Mouse (Mus musculus) forebrain, embryonic 15.5 days (tissue): ENCODE data around the gene Abca17. TPM values are rescaled to one million over a fixed set of nuclear protein-coding genes. Genes with fewer than 3 reads are reported as not detected.
A peak's percentile ranks its signal among the peaks of the same experiment; 100 is the strongest.

Experiments used
- ATAC-seq: fragments of 200-750 bp; cut with Nextera tagmentation; replicated peaks from 2 replicates; pipeline ENCODE4 v1.8.0; 2017; ENCODE audit warnings: mild to moderate bottlenecking, moderate TSS enrichment, moderate library complexity
- H3K27ac ChIP-seq: fragments of 300-500 bp; sonication (generic); replicated peaks from 2 replicates; pipeline ENCODE4 v1.5.1; 2015; ENCODE audit warnings: mild to moderate bottlenecking, inconsistent platforms
- H3K27me3 ChIP-seq: fragments of 300-500 bp; sonication (generic); 2 replicates; pipeline ENCODE4 v1.6.1; 2015; ENCODE audit warnings: inconsistent platforms
- H3K36me3 ChIP-seq: fragments of 300-500 bp; sonication (generic); 2 replicates; pipeline ENCODE4 v1.6.1; 2015; ENCODE audit warnings: mild to moderate bottlenecking, inconsistent platforms
- H3K4me1 ChIP-seq: fragments of 300-500 bp; sonication (generic); 2 replicates; pipeline ENCODE4 v1.6.1; 2015; ENCODE audit warnings: inconsistent platforms
- H3K4me2 ChIP-seq: fragments of 300-500 bp; sonication (generic); replicated peaks from 2 replicates; pipeline ENCODE4 v1.6.1; 2015; ENCODE audit warnings: mild to moderate bottlenecking, inconsistent platforms
- H3K4me3 ChIP-seq: fragments of 300-500 bp; sonication (generic); 2 replicates; pipeline ENCODE4 v1.5.1; 2015; ENCODE audit warnings: mild to moderate bottlenecking, inconsistent platforms
- H3K9ac ChIP-seq: fragments of 300-500 bp; sonication (generic); replicated peaks from 2 replicates; pipeline ENCODE4 v1.6.1; 2015; ENCODE audit warnings: mild to moderate bottlenecking, inconsistent platforms
- H3K9me3 ChIP-seq: fragments of 300-500 bp; sonication (generic); 2 replicates; pipeline ENCODE4 v1.6.1; 2016; ENCODE audit warnings: inconsistent platforms
- WGBS: fragments of 180-500 bp; shearing (Covaris S2); methylation state at CpG from one replicate; pipeline ENCODE4 v1.1.7; 2015; ENCODE audit warnings: mixed read lengths; 5-methylcytosine and 5-hydroxymethylcytosine counted together
- polyA plus RNA-seq: library from polyadenylated mRNA; unstranded; fragments of >200 nt; fragmentation: Nextera tagmentation; extraction: Ambion mirVana; gene quantifications from 2 replicates; pipeline ENCODE4 v1.2.1, GENCODE M21; 2015

The Abca17 gene
- 0.22 TPM in 1 of 2 replicates, not detected in the other for polyA plus RNA-seq

DNA sequence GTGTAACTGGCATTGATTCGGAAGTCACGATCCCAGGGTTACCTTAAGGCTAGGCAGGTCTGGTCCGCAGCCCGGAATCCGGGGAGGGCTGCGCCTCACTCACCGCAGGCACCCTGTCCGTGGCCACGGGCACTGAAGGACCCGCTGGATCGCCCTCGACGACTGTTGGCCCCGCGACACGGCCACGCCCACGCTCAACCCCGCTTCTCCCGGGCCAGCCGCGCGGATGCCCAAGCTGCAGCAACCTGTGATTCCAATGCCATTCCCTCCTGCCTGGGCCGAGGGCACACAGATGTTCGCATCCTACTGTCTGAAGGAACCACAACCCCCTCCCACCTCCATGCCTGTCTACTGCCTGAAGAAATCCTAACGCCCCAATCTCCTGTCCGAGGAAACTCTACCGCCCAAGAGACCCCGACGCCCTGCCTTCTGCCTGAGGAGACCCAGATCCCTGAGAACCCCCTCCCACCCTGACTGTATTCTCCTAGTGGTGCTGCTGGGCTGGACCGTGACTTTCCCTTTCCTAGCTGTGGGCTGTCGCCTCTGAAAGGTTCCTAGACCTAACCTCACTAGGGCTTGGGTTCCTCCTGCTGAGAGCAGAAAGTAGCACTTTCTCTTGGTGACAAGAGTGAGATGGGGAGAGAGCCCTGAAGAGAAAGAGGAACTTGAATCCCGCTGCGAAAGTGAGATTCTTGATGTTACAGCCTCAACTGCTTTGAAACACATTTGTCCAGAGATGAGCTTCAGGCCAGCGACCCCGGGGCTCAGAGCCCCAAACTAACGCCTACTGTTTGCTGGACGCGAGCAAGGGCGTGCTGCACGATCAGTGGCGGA is at the start of gene Abca17:
Gene Abca17, minus strand, starts transcription at position 143 of the 834 bp plus-strand sequence.
- H3K4me2 ChIP-seq: peak within 1 kb of the TSS; percentile 82
- peak; percentile 33 for ATAC-seq
- peak within 1 kb of the TSS; percentile 65; the same call in 1 of the 2 replicates for H3K27ac ChIP-seq
- no peaks in the 10 kb centered on the region for H3K36me3 ChIP-seq
- 0 out of 2 replicates have a peak, but pooled peaks cover 4% of the 10 kb centered on the region for H3K27me3 ChIP-seq
- 4% methylated on average over 42 of the region's 42 CpGs for WGBS
- no peaks in the 10 kb centered on the region for H3K9me3 ChIP-seq
- H3K4me3 ChIP-seq: peak within 1 kb of the TSS; percentile 76
- peaks cover 26% of the 10 kb centered on the region for H3K4me1 ChIP-seq
- peak within 1 kb of the TSS; percentile 85 for H3K9ac ChIP-seq

- no peak overlapping the region for H3K4me3 ChIP-seq
- no peak overlapping the region for H3K4me2 ChIP-seq
- no peaks in the 10 kb centered on the region for H3K9me3 ChIP-seq
- peaks cover 31% of the 10 kb centered on the region; the same call in 1 of the 2 replicates for H3K36me3 ChIP-seq
- no peak overlapping the region for H3K27ac ChIP-seq
- H3K9ac ChIP-seq: no peak overlapping the region
- no peaks in the 10 kb centered on the region for H3K4me1 ChIP-seq
- ATAC-seq: no peak
- no peaks in the 10 kb centered on the region for H3K27me3 ChIP-seq
- WGBS: 93% methylated on average over 7 of the region's 7 CpGs
Measured at GRCm38 (mm10) chr17:24394456-24394855, 43.6 kb upstream of the Abca17 start.

DNA sequence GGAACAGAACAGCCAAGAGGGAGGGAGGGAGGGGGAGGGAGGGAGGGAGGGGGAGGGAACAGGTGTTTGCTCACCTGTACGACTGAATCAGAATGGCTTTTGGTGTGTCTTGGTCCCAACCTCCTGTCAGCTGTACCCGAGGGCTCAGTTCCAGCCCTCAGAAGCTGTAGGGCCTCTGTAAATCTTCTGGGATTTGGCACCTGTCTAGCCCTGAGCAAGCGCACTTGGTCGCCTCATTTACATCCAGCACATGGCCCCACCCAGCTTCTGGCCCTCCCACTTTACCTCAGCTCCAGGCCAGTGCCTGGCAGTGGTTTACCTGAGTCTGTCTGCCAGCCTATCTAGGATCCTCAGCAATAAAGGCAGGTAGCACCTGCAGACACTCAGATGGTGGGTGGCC is 42.7 kb upstream of the Abca17 start:
- ATAC-seq: no peak

DNA sequence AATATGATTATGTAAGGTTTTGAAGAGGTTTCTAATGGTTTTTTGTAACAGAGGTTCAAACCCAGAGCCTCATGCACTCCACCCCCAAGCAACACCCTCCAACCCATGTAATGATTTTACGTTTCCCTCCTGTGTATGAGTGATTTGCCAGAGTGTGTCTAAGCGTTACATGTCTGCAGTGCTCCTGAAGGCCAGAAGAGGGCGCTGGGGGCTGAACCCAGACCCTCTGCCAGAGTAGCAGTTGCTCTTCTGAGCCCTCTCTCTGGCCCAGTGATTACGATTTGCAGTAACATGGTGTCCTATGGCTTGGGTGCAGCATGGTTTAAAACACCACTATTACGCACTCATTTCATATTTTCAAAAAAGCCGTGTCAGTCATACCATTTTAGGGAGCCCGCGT is 40.3 kb upstream of the Abca17 start:
- H3K36me3 ChIP-seq: peaks cover 45% of the 10 kb centered on the region; the same call in 1 of the 2 replicates
- no peak for ATAC-seq
- 69% methylated on average over 8 of the region's 8 CpGs for WGBS

More for the DNA sequence above, 42.7 kb upstream of the Abca17 start:
- no peak overlapping the region for H3K27ac ChIP-seq
- H3K9me3 ChIP-seq: no peaks in the 10 kb centered on the region
- WGBS: 28% methylated on average over 4 of the region's 4 CpGs
- no peak overlapping the region for H3K4me2 ChIP-seq
- no peaks in the 10 kb centered on the region for H3K4me1 ChIP-seq
- H3K36me3 ChIP-seq: peaks cover 29% of the 10 kb centered on the region; the same call in 1 of the 2 replicates
- no peak overlapping the region for H3K9ac ChIP-seq
- H3K4me3 ChIP-seq: no peak overlapping the region
- H3K27me3 ChIP-seq: no peaks in the 10 kb centered on the region

GRCm38 (mm10) chr17:24389865-24390264 is 39.0 kb upstream of the Abca17 start:
- Histone ChIP-seq H3K4me3 (no peak overlapping the region), H3K36me3 (peaks cover 58% of the 10 kb centered on the region), H3K9ac (no peak overlapping the region), H3K4me2 (no peak overlapping the region), H3K27ac (no peak overlapping the region), H3K4me1 (no peaks in the 10 kb centered on the region), H3K9me3 (no peaks in the 10 kb centered on the region), H3K27me3 (no peaks in the 10 kb centered on the region)
- no peak for ATAC-seq
- 5% methylated on average over 2 of the region's 2 CpGs for WGBS

More for the DNA sequence above, 40.3 kb upstream of the Abca17 start:
- Histone ChIP-seq H3K27ac (no peak overlapping the region), H3K4me3 (no peak overlapping the region), H3K4me1 (no peaks in the 10 kb centered on the region), H3K9me3 (no peaks in the 10 kb centered on the region), H3K4me2 (no peak overlapping the region), H3K27me3 (no peaks in the 10 kb centered on the region), H3K9ac (no peak overlapping the region)

DNA sequence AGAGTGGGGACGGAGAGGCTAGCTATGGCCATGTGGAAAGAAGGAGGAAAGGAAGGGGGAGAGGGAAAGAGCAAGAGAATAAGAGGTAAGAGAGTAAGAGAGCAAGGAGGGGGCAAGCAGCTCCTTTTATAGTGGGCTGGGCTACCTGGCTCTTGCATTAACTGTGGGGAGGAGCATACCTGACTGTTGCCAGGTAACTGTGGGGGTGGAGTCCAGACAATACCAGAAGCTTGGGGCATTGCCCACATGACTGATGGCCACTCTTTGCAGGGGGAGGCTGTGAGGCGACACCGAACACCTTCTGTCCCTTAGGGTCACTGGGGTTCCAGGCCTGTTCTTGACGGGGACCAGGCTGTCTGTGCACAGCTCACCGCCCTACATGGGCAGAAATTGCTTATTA is 37.8 kb upstream of the Abca17 start:
- no peaks in the 10 kb centered on the region for H3K9me3 ChIP-seq
- H3K27ac ChIP-seq: no peak overlapping the region
- no peak overlapping the region for H3K9ac ChIP-seq
- H3K4me3 ChIP-seq: no peak overlapping the region
- ATAC-seq: no peak
- peaks cover 68% of the 10 kb centered on the region for H3K36me3 ChIP-seq
- 91% methylated on average over 5 of the region's 5 CpGs for WGBS
- H3K4me1 ChIP-seq: no peaks in the 10 kb centered on the region
- H3K4me2 ChIP-seq: no peak overlapping the region
- H3K27me3 ChIP-seq: no peaks in the 10 kb centered on the region

GRCm38 (mm10) chr17:24383789-24384188 is 32.9 kb upstream of the Abca17 start:
- no peaks in the 10 kb centered on the region for H3K4me1 ChIP-seq
- no peaks in the 10 kb centered on the region for H3K9me3 ChIP-seq
- H3K4me2 ChIP-seq: no peak overlapping the region
- WGBS: 82% methylated on average over 8 of the region's 8 CpGs
- no peak overlapping the region for H3K4me3 ChIP-seq
- no peak overlapping the region for H3K9ac ChIP-seq
- no peak overlapping the region for H3K27ac ChIP-seq
- H3K27me3 ChIP-seq: no peaks in the 10 kb centered on the region
- peaks cover 72% of the 10 kb centered on the region for H3K36me3 ChIP-seq
- no peak for ATAC-seq

DNA sequence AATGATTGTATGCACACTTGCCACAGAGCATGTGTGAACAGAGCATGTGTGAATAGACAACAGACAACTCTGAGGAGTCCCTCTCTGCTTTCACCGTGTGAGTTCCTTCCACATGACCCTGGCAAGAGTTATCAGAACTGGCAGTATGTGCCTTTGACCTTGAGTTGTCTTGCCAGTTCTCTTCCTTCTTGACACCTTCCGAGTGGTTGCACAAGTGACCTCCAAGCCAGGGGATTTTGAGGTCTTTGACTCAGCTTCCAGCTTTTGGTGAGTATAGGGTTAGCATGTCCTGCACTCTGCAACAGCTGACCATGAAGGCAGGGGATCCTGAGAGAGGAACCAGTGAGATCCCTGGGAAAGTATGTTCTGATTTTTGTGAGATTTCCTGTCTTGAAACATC is 27.6 kb upstream of the Abca17 start:
- 91% methylated on average over 2 of the region's 2 CpGs for WGBS
- peaks cover 67% of the 10 kb centered on the region for H3K36me3 ChIP-seq
- no peak overlapping the region for H3K4me2 ChIP-seq
- H3K9ac ChIP-seq: no peak overlapping the region
- H3K9me3 ChIP-seq: no peaks in the 10 kb centered on the region
- H3K27me3 ChIP-seq: no peaks in the 10 kb centered on the region
- H3K4me1 ChIP-seq: no peaks in the 10 kb centered on the region
- H3K27ac ChIP-seq: no peak overlapping the region
- no peak overlapping the region for H3K4me3 ChIP-seq
- ATAC-seq: no peak

- Histone ChIP-seq H3K27me3 (no peaks in the 10 kb centered on the region), H3K36me3 (peaks cover 67% of the 10 kb centered on the region), H3K9me3 (no peaks in the 10 kb centered on the region), H3K4me3 (no peak overlapping the region), H3K4me1 (no peaks in the 10 kb centered on the region), H3K27ac (no peak overlapping the region), H3K4me2 (no peak overlapping the region), H3K9ac (no peak overlapping the region)
- no peak for ATAC-seq
- WGBS: 90% methylated on average over 6 of the region's 6 CpGs
Measured at GRCm38 (mm10) chr17:24375886-24376285, 25.0 kb upstream of the Abca17 start.

DNA sequence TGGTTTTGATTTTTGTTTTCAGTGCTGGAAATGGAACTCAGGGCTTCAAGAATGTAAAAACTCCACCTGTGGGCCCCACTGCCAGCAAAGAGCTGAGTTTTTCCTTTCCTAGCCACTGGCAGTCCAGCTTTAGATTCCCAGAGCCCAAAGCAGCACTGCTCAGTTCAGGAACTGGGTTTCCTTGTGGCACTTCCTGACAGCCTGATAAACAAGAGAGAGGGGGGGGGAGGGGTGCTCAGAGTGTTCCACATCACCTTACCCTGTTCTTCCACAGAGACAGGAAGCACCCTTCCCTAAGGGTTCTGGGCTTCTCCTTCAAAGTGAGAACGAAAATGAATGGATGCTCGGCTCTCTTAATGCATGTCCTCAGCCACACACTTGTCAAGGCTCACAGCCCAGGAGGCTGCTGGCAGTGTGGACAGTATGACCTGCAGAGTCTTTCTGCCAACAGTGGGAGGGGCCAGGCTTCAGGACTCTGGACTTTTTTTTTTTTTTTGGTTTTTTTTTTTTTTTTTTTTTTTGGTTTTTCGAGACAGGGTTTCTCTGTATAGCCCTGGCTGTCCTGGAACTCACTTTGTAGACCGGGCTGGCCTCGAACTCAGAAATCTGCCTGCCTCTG is 24.3 kb upstream of the Abca17 start:
- Histone ChIP-seq H3K27me3 (no peaks in the 10 kb centered on the region), H3K27ac (no peak overlapping the region), H3K4me3 (no peak overlapping the region), H3K9me3 (no peaks in the 10 kb centered on the region), H3K9ac (no peak overlapping the region), H3K4me1 (no peaks in the 10 kb centered on the region), H3K4me2 (no peak overlapping the region), H3K36me3 (peaks cover 73% of the 10 kb centered on the region)
- WGBS: 89% methylated on average over 4 of the region's 5 CpGs
- no peak for ATAC-seq

GRCm38 (mm10) chr17:24365863-24366262 is 15.0 kb upstream of the Abca17 start:
- no peak overlapping the region for H3K4me3 ChIP-seq
- no peak for ATAC-seq
- H3K9me3 ChIP-seq: no peaks in the 10 kb centered on the region
- no peak overlapping the region for H3K27ac ChIP-seq
- no peaks in the 10 kb centered on the region for H3K27me3 ChIP-seq
- no peaks in the 10 kb centered on the region for H3K4me1 ChIP-seq
- no peak overlapping the region for H3K4me2 ChIP-seq
- H3K36me3 ChIP-seq: peaks cover 28% of the 10 kb centered on the region
- WGBS: 58% methylated on average over 13 of the region's 13 CpGs
- H3K9ac ChIP-seq: no peak overlapping the region

DNA sequence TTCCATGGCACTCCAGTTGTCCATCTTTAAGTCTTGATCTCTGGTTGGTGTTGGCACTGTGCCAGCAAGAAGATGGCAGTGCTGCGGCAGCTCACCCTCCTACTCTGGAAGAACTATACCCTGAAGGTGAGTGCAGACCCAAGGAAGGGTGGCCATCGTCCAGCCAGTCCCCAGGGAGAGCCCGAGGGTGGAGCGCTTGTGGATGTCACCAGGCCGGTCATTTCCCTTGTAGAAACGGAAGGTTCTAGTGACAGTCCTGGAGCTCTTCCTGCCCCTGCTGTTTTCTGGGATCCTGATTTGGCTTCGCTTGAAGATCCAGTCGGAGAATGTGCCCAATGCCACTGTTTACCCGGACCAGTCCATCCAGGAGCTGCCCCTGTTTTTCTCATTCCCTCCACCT is 13.6 kb upstream of the Abca17 start:
- peaks cover 22% of the 10 kb centered on the region for H3K36me3 ChIP-seq
- H3K4me1 ChIP-seq: no peaks in the 10 kb centered on the region
- H3K4me3 ChIP-seq: no peak overlapping the region
- no peaks in the 10 kb centered on the region for H3K9me3 ChIP-seq
- H3K27ac ChIP-seq: no peak overlapping the region
- H3K4me2 ChIP-seq: no peak overlapping the region
- H3K27me3 ChIP-seq: no peaks in the 10 kb centered on the region
- no peak for ATAC-seq
- WGBS: 86% methylated on average over 9 of the region's 9 CpGs
- H3K9ac ChIP-seq: no peak overlapping the region
